Comparison of ENCODE assay signal across 16 mouse cellular contexts in genomic region chr3:83235061-83235460, GRCm38 (mm10).
"Had no signal": no experiment of that assay in that cellular context is flagged by ENCODE, and none has a peak within 500 bp of the region (broad histone marks: within the 10 kb centered on the region; RNA-seq: fewer than 3 reads in every experiment).

No protein-coding gene starts in this region.

- H3K27ac ChIP-seq: liver, embryonic 15.5 days; macrophage; midbrain, embryonic 12.5 days; midbrain, embryonic 15.5 days; neural tube, embryonic 12.5 days; stomach, embryonic 15.5 days; stomach, postnatal 0 days had no signal

- H3K27me3 ChIP-seq: liver, embryonic 15.5 days; megakaryocyte, embryonic 14.5 days; midbrain, embryonic 12.5 days; midbrain, embryonic 15.5 days; neural tube, embryonic 12.5 days; stomach, embryonic 15.5 days had no signal

- H3K4me2 ChIP-seq: liver, embryonic 15.5 days; midbrain, embryonic 12.5 days; midbrain, embryonic 15.5 days; neural tube, embryonic 12.5 days; stomach, embryonic 15.5 days had no signal

- ATAC-seq: midbrain, embryonic 15.5 days had no signal

- H3K4me1 ChIP-seq: liver, embryonic 15.5 days; midbrain, embryonic 12.5 days; midbrain, embryonic 15.5 days; neural tube, embryonic 12.5 days; stomach, embryonic 15.5 days had no signal

- DNase-seq: liver, postnatal 0 days; lung, adult 2 months; lung, postnatal 14 days; lung, postnatal 36 days; right cerebral cortex, postnatal 14 days; thymus, adult 2 months; thymus, postnatal 25 days; thymus, postnatal 4 days had no signal

- H3K9ac ChIP-seq: liver, embryonic 15.5 days; liver, postnatal 0 days; midbrain, embryonic 12.5 days; midbrain, embryonic 15.5 days; neural tube, embryonic 12.5 days; stomach, embryonic 15.5 days had no signal

- H3K9me3 ChIP-seq: liver, embryonic 15.5 days; midbrain, embryonic 12.5 days; midbrain, embryonic 15.5 days; neural tube, embryonic 12.5 days; stomach, embryonic 15.5 days had no signal

- H3K4me3 ChIP-seq: liver, embryonic 15.5 days; megakaryocyte, embryonic 14.5 days; midbrain, embryonic 12.5 days; midbrain, embryonic 15.5 days; neural tube, embryonic 12.5 days; stomach, embryonic 15.5 days had no signal

- H3K36me3 ChIP-seq: liver, embryonic 15.5 days; midbrain, embryonic 12.5 days; midbrain, embryonic 15.5 days; neural tube, embryonic 12.5 days; stomach, embryonic 15.5 days had no signal
